Mouse (Mus musculus) liver, adult 2 months (tissue): ENCODE data around the gene Vps41.

Experiments used
- CTCF ChIP-seq: fragments of 200-500 bp; IDR thresholded peaks from 2 replicates; pipeline ENCODE4 v1.5.1; 2011; ENCODE audit warnings: low read depth, low read length, control low read depth
- POLR2A ChIP-seq: fragments of 200-500 bp; IDR thresholded peaks from 2 replicates; pipeline ENCODE4 v1.6.1; 2011; ENCODE audit warnings: low read length, control low read depth; ENCODE audit not compliant: insufficient read depth; ENCODE audit errors: extremely low read depth

DNA sequence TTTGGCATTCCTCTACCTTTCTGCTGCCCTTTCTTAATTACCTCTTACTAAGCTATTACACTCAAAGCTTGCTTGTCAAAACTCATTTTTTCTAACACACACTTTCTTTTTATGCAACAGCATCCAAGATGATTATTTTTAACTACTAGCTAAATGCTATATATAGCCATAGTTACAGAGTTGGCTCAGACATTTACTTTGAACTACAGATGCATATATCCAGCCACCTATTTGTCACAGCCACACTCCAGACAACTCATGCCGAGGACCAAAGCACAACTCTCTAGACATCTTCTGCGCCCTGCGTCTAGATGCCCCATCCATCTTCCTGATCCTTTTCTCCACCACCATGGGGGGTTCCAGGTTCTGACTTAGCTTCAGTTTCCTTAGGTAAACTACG, 197.7 kb downstream of the Vps41 start:
- no peak for TF ChIP-seq CTCF
- no peak for TF ChIP-seq POLR2A
